Mouse (Mus musculus) ES-E14 (cell line): ENCODE measurements around the gene Grin1. TPM values are rescaled to one million over a fixed set of nuclear protein-coding genes. Genes with fewer than 3 reads are reported as not detected.
"Not testable (repeated sequence)": the region's sequence is repeated elsewhere in the genome, so short reads cannot be mapped to it uniquely, and the experiment has no call there.

Experiments
- DNase-seq: peaks from one replicate; pipeline ENCODE4 v3.0.0-alpha.2; 2013; ENCODE audit warnings: low read depth, low spot score
- H3K27ac ChIP-seq: 2 replicates; pipeline ENCODE4 v1.5.1; 2012; ENCODE audit warnings: low read depth, mild to moderate bottlenecking, low read length, moderate library complexity, mixed read lengths; ENCODE audit not compliant: poor library complexity, insufficient read depth, severe bottlenecking
- H3K36me3 ChIP-seq: 2 replicates; pipeline ENCODE4 v1.6.1; 2012; ENCODE audit warnings: mild to moderate bottlenecking, low read length, moderate library complexity, mixed read lengths; ENCODE audit not compliant: control insufficient read depth, poor library complexity, insufficient read depth, severe bottlenecking
- H3K4me1 ChIP-seq, 2 experiments: fragments of 150-350 bp in 1 of 2; sonication (generic) in 1 of 2; 2 replicates each; pipeline ENCODE4 v1.6.1; 2012; ENCODE audit warnings: low read length in 2 of 2, mild to moderate bottlenecking in 1 of 2, mixed read lengths in 1 of 2; ENCODE audit not compliant: control insufficient read depth in 2 of 2, insufficient read depth in 2 of 2, poor library complexity in 1 of 2
- H3K4me3 ChIP-seq, 2 experiments: fragments of 150-350 bp in 1 of 2; sonication (generic) in 1 of 2; 2 replicates each; pipeline ENCODE4 v1.5.1; 2012; ENCODE audit warnings: low read length in 2 of 2, low read depth in 1 of 2, mild to moderate bottlenecking in 1 of 2, mixed read lengths in 1 of 2; ENCODE audit not compliant: insufficient read depth in 1 of 2, poor library complexity in 1 of 2, severe bottlenecking in 1 of 2
- H3K9ac ChIP-seq: 2 replicates; pipeline ENCODE4 v1.6.1; 2012; ENCODE audit warnings: low read depth, mild to moderate bottlenecking, low read length, mixed read lengths; ENCODE audit not compliant: poor library complexity, insufficient read depth, severe bottlenecking
- H3K9me3 ChIP-seq: fragments of 150-350 bp; sonication (generic); 2 replicates; pipeline ENCODE4 v1.6.1; 2012; ENCODE audit warnings: low read depth, mild to moderate bottlenecking, low read length; ENCODE audit not compliant: control insufficient read depth, insufficient read depth
- CHD2 ChIP-seq: IDR thresholded peaks from 2 replicates; pipeline ENCODE4 v1.6.1; 2014; ENCODE audit warnings: mild to moderate bottlenecking, low read depth, low read length, inconsistent platforms
- HCFC1 ChIP-seq: IDR thresholded peaks from 2 replicates; pipeline ENCODE4 v1.6.1; 2012; ENCODE audit warnings: low read length, inconsistent platforms, borderline replicate concordance; ENCODE audit not compliant: insufficient read depth
- MAFK ChIP-seq: IDR thresholded peaks from 2 replicates; pipeline ENCODE4 v1.6.1; 2014; ENCODE audit warnings: mild to moderate bottlenecking, low read depth, low read length, inconsistent platforms; ENCODE audit not compliant: insufficient read depth
- ZC3H11A ChIP-seq: IDR thresholded peaks from 2 replicates; pipeline ENCODE4 v1.6.1; 2012; ENCODE audit warnings: low read depth, mild to moderate bottlenecking, inconsistent platforms, low read length, borderline replicate concordance
- ZNF384 ChIP-seq: IDR thresholded peaks from 2 replicates; pipeline ENCODE4 v1.6.1; 2012; ENCODE audit warnings: low read depth, low read length, inconsistent platforms
- in situ Hi-C, 2 experiments: fragments of 600-800 bp; cut with MboI; formaldehyde crosslinking; loops; one replicate each; pipeline ENCODE4 v1.15.1; 2025; ENCODE audit warnings: low sequenced_read_pairs in 2 of 2, inconsistent platforms in 1 of 2; ENCODE audit not compliant: unreplicated experiment in 2 of 2
- total RNA-seq: library from RNA; depleted of rRNA; stranded (reverse); fragments of 300-350 nt; gene quantifications from 2 replicates; pipeline ENCODE4 v1.2.3, GENCODE M21; 2012

The Grin1 gene
- total RNA-seq, 1 experiment = 2.5 TPM

DNA sequence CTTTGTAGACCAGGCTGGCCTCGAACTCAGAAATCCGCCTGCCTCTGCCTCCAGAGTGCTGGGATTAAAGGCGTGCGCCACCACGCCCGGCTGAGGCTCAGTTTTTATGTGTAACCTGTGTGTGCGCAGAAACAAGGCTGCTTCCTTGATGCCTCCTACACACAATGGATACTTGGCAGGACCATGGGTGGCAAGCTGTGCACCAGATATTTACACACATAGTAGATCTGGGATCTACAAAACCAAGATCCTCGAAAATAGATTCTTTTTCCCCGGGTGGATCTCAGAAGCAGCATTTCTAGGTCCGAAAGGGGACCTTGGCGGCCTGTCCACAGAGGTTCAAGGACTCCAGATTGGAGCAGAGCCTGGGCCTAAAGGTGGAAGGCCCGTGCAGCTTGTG is 57.1 kb downstream of the Grin1 start:
- Histone ChIP-seq H3K9ac (peak overlapping the region; percentile 71; the same call in 1 of the 2 replicates), H3K4me3 (peak overlapping the region; percentile 53 to 78), H3K4me1 (peaks cover 0 to 8% of the 10 kb centered on the region in 2 experiments; a peak in 1 of 4 replicates), H3K9me3 (no peaks in the 10 kb centered on the region), H3K36me3 (peaks cover 2% of the 10 kb centered on the region; the same call in 1 of the 2 replicates), H3K27ac (peak overlapping the region; percentile 49; the same call in 1 of the 2 replicates)
- TF ChIP-seq MAFK = no peak
- no peak for TF ChIP-seq ZNF384
- no peak for TF ChIP-seq CHD2
- TF ChIP-seq HCFC1 = no peak
- no peak for TF ChIP-seq ZC3H11A
- in situ Hi-C loops = no loop called here
- DNase-seq = no peak

GRCm38 (mm10) chr2:25258887-25259286 is 60.1 kb downstream of the Grin1 start:
- Histone ChIP-seq H3K9me3 (no peaks in the 10 kb centered on the region), H3K4me1 (peaks cover under 1 to 2% of the 10 kb centered on the region in 2 experiments; a peak in 2 of 4 replicates), H3K4me3 (no peak overlapping the region), H3K36me3 (no peaks in the 10 kb centered on the region), H3K27ac (no peak overlapping the region), H3K9ac (no peak overlapping the region; the same call in 1 of the 2 replicates)
- no peak for DNase-seq
- TF ChIP-seq HCFC1 (no peak), ZC3H11A (peak; percentile 39; the same call in 1 of the 2 replicates)
- in situ Hi-C loops = no loop called here

GRCm38 (mm10) chr2:25257250-25257649 is 61.7 kb downstream of the Grin1 start:
- in situ Hi-C loops, H3K27ac ChIP-seq, H3K9me3 ChIP-seq, H3K36me3 ChIP-seq, H3K4me1 ChIP-seq, DNase-seq, H3K9ac ChIP-seq, H3K4me3 ChIP-seq: not testable (repeated sequence)

GRCm38 (mm10) chr2:25256443-25257109 is 62.4 kb downstream of the Grin1 start:
- Histone ChIP-seq H3K36me3 (peaks cover 12% of the 10 kb centered on the region), H3K4me3 (peak overlapping the region; percentile 21 to 89; a peak in 3 of 4 replicates)
- H3K9ac ChIP-seq, H3K4me1 ChIP-seq, H3K27ac ChIP-seq, in situ Hi-C loops, H3K9me3 ChIP-seq: not testable (repeated sequence)
- DNase-seq = peak; percentile 69
- peak; percentile 93 for TF ChIP-seq ZNF384

DNA sequence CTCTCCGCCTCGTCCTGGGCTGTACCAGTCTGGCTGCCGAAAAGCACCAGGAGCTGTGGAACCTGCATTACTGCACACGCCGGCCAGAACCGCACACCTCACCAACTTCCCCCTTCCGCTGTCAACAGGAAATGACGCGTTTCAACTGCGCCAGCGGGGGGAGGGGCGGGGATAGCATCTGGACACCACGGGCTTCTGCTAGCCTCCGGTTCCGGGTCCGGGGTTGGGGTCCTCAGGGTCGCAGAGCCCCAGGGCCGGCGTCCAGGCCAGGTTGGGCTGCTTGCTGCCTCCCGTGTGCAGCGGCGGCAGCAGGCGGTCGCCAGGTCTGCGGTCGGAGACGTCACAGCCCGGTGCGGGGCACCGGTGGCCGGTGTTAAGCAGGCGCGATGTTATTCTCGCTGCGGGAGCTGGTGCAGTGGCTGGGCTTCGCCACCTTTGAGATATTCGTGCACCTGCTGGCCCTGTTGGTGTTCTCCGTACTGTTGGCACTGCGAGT is 63.7 kb downstream of the Grin1 start, which contains the start of gene Tmem203:
Gene Tmem203, plus strand, starts transcription at position 156 of the 496 bp plus-strand sequence.
- in situ Hi-C loops = no loop called here
- Histone ChIP-seq H3K9me3 (no peaks in the 10 kb centered on the region), H3K4me3 (peak within 1 kb of the TSS; percentile 83 to 89), H3K36me3 (peaks cover 20% of the 10 kb centered on the region), H3K4me1 (peaks cover 0 to 2% of the 10 kb centered on the region in 2 experiments; a peak in 1 of 4 replicates), H3K27ac (peak within 1 kb of the TSS; percentile 32), H3K9ac (peak within 1 kb of the TSS; percentile 87)
- DNase-seq = peak; percentile 88
- TF ChIP-seq HCFC1 = peak; percentile 85
- TF ChIP-seq MAFK = no peak
- no peak; the same call in 1 of the 2 replicates for TF ChIP-seq ZNF384
- TF ChIP-seq ZC3H11A = peak; percentile 10; the same call in 1 of the 2 replicates
- TF ChIP-seq CHD2 = peak; percentile 52; the same call in 1 of the 2 replicates
